Mouse (Mus musculus): ENCODE data around the gene St6galnac3.

St6galnac3 gene

DNA sequence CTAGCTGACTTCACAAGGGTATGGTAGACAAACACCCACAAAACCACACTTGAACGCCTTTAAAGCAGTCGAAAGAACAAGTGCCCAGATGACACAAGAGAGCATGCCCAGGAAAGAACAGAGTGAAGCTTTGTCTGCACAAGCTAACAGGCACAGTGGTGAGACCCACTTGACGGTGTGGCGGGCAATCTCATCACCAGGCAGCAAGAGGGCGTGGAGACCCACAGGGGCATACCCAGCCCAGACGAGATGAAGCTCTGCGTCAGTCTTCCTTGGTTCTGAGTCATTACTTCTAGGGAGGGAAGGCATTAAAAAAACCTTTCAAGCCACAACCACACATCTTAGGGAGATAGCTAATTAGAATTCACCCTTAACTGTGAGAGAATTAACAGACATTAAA is 79.2 kb downstream of the St6galnac3 start:
- no peak for DNase-seq

- no peak for DNase-seq
Measured at GRCm38 (mm10) chr3:153643822-153644519, 81.0 kb downstream of the St6galnac3 start.

DNA sequence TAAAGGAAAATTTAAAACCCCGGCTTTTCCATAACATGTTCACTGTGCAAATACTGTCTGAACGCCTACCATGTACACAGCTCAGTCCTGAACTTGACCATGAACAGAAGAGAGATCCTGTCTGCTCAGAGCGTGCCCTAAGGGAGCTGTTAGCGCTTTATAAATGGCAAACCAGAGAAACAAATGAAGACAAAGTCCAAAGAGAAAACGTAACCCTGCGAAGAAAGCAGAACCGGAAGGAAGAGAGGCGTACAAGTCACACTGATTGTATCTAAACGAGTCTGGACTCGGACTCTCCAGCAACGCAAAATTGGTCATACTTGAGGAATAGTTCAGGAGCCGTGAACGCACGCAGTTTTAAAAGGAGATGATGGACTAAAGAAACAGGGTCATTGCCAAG is 82.1 kb downstream of the St6galnac3 start:
- DNase-seq: no peak

DNA sequence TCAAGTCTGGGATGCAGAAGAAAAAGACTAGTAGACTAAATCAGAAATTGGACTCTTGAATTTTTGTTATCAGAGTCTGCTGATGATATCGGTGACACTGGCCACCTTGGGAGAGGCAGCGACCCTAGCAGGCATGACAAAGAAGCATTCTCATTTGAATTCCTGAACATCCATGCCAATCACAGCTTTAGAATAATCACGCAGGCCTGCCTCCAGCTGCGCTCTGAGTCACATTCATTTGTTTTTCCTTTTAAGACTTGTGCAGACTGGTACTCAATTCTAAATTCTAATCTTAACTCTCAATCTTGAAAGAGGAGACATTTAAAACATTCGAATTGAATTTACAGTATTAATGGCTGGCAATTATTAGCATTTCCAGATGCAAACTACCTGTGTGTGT is 83.2 kb downstream of the St6galnac3 start:
- DNase-seq: no peak

DNA sequence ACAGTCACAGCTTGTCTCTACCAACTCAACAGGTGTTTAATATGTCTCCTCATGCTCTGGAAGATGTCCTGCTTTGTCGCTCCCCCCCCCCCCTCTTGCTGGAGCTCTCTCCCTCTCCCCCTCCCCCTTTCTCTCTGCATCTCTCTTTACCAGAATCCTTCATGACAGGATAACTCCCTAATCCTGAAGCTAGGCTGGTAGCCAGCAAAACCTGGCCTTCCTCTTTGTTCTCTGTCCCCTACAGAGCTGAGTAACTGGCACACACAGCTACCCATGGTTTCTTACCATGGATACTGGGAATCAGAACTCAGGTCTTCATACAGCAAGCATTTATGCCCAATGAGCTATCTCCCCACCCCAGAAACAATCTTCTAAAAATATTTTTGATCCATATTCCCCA is 87.6 kb downstream of the St6galnac3 start:
- no peak for DNase-seq

DNA sequence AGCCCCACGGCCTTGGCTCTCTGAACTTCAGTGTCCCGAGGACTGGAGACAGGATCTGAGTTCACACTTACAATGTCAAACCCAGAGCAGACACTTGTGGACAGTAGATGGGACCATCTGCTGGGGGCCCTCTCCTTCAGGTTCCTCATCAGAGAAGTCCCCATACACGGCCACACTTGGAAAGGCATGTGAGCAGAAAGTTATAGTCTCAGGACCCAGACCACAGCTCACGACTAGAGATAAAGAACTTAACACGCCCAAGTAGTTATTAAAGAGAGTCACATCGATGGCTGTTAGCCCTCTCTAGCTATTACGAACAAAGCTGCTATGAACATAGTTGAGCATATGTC is 88.2 kb downstream of the St6galnac3 start:
- DNase-seq: no peak

GRCm38 (mm10) chr3:153636094-153636803 is 88.7 kb downstream of the St6galnac3 start:
- no peak for DNase-seq

DNA sequence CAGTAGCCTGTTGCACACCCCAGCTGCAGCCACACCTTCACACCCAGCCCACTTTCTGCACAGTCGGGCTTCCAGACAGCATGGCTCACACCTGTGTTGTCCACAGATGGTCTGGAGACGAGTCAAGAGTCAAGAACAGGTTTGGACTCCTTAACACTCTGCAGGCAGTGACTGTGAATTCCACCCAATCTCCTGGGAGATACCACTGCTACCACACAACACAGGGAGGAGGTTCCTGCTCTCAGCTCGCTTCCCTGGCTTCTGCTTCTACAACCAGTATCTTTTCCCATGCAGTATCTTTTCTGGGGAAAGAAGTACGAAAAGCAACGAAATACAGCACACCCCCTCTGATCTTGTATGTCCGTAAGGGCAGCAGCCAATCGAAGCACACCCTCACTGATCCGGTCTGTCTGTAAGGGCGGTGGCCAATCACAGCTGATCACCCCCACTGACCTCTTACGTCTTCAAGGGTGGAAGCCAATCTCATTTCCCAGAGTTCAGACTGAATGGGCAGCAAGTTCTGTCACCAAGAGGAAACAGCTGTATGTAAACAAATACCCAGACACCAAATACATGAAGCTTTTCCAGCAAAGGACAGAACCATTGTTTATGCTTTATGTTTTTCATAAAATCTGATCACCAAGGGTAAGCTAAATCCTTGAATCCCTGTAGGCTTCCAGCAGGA is 92.8 kb downstream of the St6galnac3 start:
- DNase-seq: no peak

DNA sequence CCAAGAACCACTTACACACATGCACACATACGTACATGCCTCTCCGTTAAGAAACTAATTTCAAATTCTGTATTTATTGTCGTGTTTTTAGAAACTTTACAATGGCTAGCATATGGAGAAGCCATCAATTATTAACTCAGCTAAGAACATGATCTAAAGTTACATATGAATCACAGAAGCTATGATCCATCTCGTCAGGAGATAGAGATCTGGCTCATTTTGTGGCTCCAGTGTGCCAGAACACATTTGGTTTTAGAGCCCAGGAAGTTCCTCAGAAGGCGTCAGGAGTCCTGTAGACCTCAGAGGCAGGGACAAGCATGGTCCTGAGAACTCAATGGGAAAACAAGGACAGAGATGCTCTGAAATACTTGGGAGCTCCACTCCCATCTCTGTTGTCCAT is 98.7 kb downstream of the St6galnac3 start:
- DNase-seq: no peak

- DNase-seq: no peak
Measured at GRCm38 (mm10) chr3:153618976-153619375, 106.0 kb downstream of the St6galnac3 start.

DNA sequence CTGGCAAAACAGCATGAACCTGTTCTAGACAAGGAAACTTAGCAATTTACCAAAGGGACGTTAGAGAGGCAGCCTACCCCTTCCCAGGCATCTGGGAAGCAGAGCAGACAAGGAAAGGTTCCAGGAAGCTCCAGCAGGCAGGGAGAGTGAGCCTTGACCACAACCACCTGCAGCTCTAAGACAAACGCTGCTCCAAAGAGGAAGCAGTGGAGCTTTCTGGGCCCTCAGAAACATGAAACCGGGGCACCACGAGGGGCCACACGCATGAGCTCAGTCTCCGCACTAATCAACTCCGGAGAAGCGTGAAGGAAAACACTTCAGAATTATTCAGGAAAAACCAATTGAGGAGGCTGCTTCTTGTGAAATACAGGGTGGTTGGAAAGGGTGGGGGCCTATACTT is 108.1 kb downstream of the St6galnac3 start:
- no peak for DNase-seq

GRCm38 (mm10) chr3:153610239-153610638 is 114.7 kb downstream of the St6galnac3 start:
- DNase-seq: no peak

DNA sequence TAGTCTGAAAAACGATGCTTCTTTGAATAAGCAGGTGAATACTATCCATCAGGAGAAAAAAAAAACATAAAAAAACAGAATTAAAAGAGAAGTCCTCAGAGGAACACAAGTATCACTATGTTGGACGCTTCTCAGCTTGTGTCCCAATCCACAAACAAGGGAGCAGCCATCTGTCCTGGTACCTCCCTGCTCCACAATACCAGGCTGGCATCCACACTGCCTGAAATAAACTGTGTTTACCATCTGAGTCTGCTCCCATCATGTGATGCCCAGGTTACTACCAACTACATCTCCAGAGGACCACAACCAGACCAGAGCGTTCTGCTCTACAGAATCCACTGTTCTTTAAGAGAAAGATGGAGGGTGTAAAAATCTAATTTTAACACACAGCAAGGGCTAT is 118.6 kb downstream of the St6galnac3 start:
- peak; percentile 20 for DNase-seq

GRCm38 (mm10) chr3:153605767-153606098 is 119.2 kb downstream of the St6galnac3 start:
- DNase-seq: no peak

DNA sequence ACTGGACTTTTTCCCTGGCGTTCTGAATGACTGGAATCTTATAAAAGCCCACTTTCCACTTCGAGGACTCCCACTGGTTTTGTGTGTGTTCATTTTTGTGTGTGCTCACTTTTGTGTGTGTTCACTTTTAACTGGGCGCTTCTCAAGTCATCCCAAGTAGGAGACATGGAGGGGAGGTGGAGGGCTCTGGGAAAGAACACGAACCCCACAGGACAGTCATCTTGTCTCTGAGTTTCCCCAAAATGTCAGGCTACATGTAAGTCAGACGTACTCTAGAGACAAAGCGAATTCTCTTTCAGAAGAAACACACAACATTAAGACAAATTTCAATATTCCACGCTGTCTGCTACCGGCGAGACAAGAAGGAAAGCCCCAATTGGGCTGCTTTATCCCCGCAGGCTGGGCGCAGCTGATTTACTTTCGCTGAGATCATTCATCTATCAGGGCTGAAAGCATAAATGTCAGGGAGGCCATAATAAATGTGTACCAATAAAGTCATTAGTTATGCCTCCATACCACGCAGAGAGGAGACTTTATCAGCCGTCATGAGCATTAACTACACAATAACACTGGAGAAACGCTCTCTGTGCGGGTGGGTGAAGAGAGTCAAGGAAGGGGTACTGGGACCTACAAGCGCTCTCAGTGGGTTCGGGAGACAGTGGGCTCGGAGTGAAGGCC is 119.7 kb downstream of the St6galnac3 start:
- DNase-seq: no peak

GRCm38 (mm10) chr3:153599179-153599578 is 125.8 kb downstream of the St6galnac3 start:
- no peak for DNase-seq

DNA sequence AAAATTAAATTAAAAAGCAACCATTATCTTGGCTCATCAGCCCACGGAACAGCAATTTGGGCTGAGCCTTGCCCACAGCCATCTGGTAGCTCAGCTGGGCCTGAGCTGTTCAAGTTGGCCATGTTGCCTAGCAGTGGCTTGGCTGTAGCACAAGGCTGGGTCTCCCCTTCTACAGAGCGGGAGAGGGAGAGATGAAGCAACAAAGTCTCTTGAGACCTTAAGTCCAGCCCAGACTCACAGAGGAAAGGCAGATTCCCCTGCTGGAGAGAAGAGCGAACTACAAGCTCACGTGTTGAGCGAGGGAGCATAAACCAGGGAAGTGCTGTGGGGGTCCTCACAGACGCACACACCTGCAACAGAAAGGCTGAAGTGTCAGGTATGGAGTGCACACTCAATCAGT is 126.3 kb downstream of the St6galnac3 start:
- DNase-seq: peak; percentile 10

GRCm38 (mm10) chr3:153594531-153594930 is 130.4 kb downstream of the St6galnac3 start:
- DNase-seq: no peak

GRCm38 (mm10) chr3:153593978-153594377 is 131.0 kb downstream of the St6galnac3 start:
- no peak for DNase-seq

GRCm38 (mm10) chr3:153593103-153593502 is 131.9 kb downstream of the St6galnac3 start:
- no peak for DNase-seq

GRCm38 (mm10) chr3:153587594-153587993 is 137.4 kb downstream of the St6galnac3 start:
- DNase-seq: no peak

DNA sequence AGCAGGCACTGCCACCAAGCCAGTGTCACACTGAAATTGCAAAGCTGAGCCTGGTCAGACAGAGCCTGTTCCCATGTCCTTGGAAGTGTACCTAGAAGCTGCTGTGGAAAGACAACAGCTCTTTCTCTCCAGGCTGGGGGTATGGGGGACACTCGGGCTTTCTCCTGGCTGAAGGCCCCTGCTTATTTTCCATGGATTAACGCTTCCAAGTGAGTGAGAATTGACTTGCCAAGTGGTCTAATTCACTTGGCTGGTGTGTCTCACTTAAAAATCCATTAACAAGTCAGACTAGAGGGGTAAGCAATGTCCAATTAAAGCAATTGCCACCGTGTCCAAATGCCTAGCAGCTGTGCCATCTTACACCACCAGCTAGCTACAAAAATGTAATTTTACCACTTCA is 140.1 kb downstream of the St6galnac3 start:
- DNase-seq: no peak

GRCm38 (mm10) chr3:153582065-153582464 is 142.9 kb downstream of the St6galnac3 start:
- DNase-seq: no peak

DNA sequence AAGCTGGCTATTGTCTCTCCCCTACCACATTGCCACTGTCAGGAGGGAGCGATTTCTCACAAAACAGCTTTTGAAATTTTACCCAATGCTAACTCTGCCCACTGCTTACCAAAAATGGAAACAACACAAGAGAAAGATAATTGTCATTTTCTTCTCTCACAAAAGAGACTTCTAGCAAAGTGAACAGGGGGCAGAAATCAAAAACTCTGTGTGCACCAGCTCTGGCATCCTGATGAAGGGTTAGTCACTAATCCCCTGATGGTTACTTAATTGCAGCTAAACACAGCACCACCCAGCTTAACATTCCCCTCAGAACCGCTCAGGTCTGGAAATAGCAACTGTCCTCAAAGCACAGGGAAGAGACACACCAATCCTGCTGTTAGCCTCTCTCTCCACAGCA is 144.3 kb downstream of the St6galnac3 start:
- no peak for DNase-seq

Measured in cerebellum, adult 11 months (tissue).